Mouse (Mus musculus): ENCODE data around the gene Cope. TPM values are rescaled to one million over a fixed set of nuclear protein-coding genes. Genes with fewer than 3 reads are reported as not detected.

The Cope gene
- polyA plus RNA-seq, 1 experiment from 2014 or later: 275 TPM

GRCm38 (mm10) chr8:70338931-70339330 is 36.6 kb downstream of the Cope start:
- ATAC-seq (ENCODE audit: low FRiP score): no peak
- H3K9me3 ChIP-seq: no peaks in the 10 kb centered on the region
- 0 out of 2 replicates have a peak, but pooled peaks cover 2% of the 10 kb centered on the region for H3K4me1 ChIP-seq (replicated peaks)
- WGBS: 93% methylated on average over 7 of the region's 7 CpGs
- peaks cover 98% of the 10 kb centered on the region for H3K36me3 ChIP-seq
- no peaks in the 10 kb centered on the region for H3K27me3 ChIP-seq
- H3K4me2 ChIP-seq: no peak overlapping the region
- H3K4me3 ChIP-seq: no peak overlapping the region
- no peak overlapping the region for H3K27ac ChIP-seq
- H3K9ac ChIP-seq: no peak overlapping the region

- Histone ChIP-seq H3K4me2 (no peak overlapping the region), H3K9ac (no peak overlapping the region), H3K27me3 (no peaks in the 10 kb centered on the region), H3K4me1 (replicated peaks) (peaks cover 7% of the 10 kb centered on the region; the same call in 1 of the 2 replicates), H3K9me3 (no peaks in the 10 kb centered on the region), H3K36me3 (peaks cover 84% of the 10 kb centered on the region), H3K27ac (no peak overlapping the region), H3K4me3 (no peak overlapping the region)
- ATAC-seq (ENCODE audit: low FRiP score): no peak
- 92% methylated on average over 7 of the region's 7 CpGs for WGBS
Observed at GRCm38 (mm10) chr8:70340659-70341058, 38.3 kb downstream of the Cope start.

- H3K36me3 ChIP-seq: peaks cover 78% of the 10 kb centered on the region
Observed at GRCm38 (mm10) chr8:70342007-70342406, 39.7 kb downstream of the Cope start.

GRCm38 (mm10) chr8:70343076-70343475 is 40.8 kb downstream of the Cope start:
- H3K9me3 ChIP-seq: no peaks in the 10 kb centered on the region
- no peak overlapping the region for H3K9ac ChIP-seq
- H3K4me3 ChIP-seq: no peak overlapping the region
- H3K27ac ChIP-seq: no peak overlapping the region
- 81% methylated on average over 7 of the region's 7 CpGs for WGBS
- H3K4me2 ChIP-seq: no peak overlapping the region
- no peak for ATAC-seq (ENCODE audit: low FRiP score)
- H3K27me3 ChIP-seq: no peaks in the 10 kb centered on the region
- peaks cover 68% of the 10 kb centered on the region for H3K36me3 ChIP-seq
- H3K4me1 ChIP-seq (replicated peaks): peaks cover 16% of the 10 kb centered on the region

More at GRCm38 (mm10) chr8:70342007-70342406, 39.7 kb downstream of the Cope start:
- no peak overlapping the region for H3K4me2 ChIP-seq
- no peak for ATAC-seq (ENCODE audit: low FRiP score)
- no peak overlapping the region for H3K9ac ChIP-seq
- H3K4me1 ChIP-seq (replicated peaks): peaks cover 10% of the 10 kb centered on the region; the same call in 1 of the 2 replicates
- 94% methylated on average over 14 of the region's 14 CpGs for WGBS
- H3K9me3 ChIP-seq: no peaks in the 10 kb centered on the region
- no peak overlapping the region for H3K27ac ChIP-seq
- H3K27me3 ChIP-seq: no peaks in the 10 kb centered on the region
- no peak overlapping the region for H3K4me3 ChIP-seq

GRCm38 (mm10) chr8:70343696-70344095 is 41.4 kb downstream of the Cope start:
- no peak overlapping the region for H3K9ac ChIP-seq
- ATAC-seq (ENCODE audit: low FRiP score): 0 out of 2 replicates have a peak, but pooled peaks have one; percentile 46

GRCm38 (mm10) chr8:70344279-70344678 is 42.0 kb downstream of the Cope start:
- Histone ChIP-seq H3K27me3 (no peaks in the 10 kb centered on the region), H3K9ac (peak overlapping the region; percentile 39), H3K4me2 (no peak overlapping the region), H3K9me3 (no peaks in the 10 kb centered on the region), H3K4me3 (no peak overlapping the region), H3K27ac (no peak overlapping the region), H3K36me3 (peaks cover 66% of the 10 kb centered on the region), H3K4me1 (replicated peaks) (peaks cover 28% of the 10 kb centered on the region)
- no peak for ATAC-seq (ENCODE audit: low FRiP score)
- 98% methylated on average over 2 of the region's 2 CpGs for WGBS

More at GRCm38 (mm10) chr8:70343696-70344095, 41.4 kb downstream of the Cope start:
- peaks cover 23% of the 10 kb centered on the region for H3K4me1 ChIP-seq (replicated peaks)
- no peak overlapping the region for H3K4me2 ChIP-seq
- H3K27ac ChIP-seq: no peak overlapping the region
- no peaks in the 10 kb centered on the region for H3K9me3 ChIP-seq
- H3K4me3 ChIP-seq: no peak overlapping the region
- 54% methylated on average over 6 of the region's 6 CpGs for WGBS
- H3K36me3 ChIP-seq: peaks cover 66% of the 10 kb centered on the region
- H3K27me3 ChIP-seq: no peaks in the 10 kb centered on the region

- Histone ChIP-seq H3K9me3 (no peaks in the 10 kb centered on the region), H3K4me2 (no peak overlapping the region), H3K9ac (0 out of 2 replicates have a peak overlapping the region, but pooled peaks have one; percentile 49), H3K4me1 (replicated peaks) (peaks cover 60% of the 10 kb centered on the region), H3K27me3 (no peaks in the 10 kb centered on the region), H3K36me3 (peaks cover 39% of the 10 kb centered on the region), H3K4me3 (no peak overlapping the region), H3K27ac (no peak overlapping the region)
- ATAC-seq (ENCODE audit: low FRiP score): no peak
- WGBS: 95% methylated on average over 4 of the region's 4 CpGs
Observed at GRCm38 (mm10) chr8:70347443-70347842, 45.1 kb downstream of the Cope start.

GRCm38 (mm10) chr8:70347860-70348420 is 45.6 kb downstream of the Cope start:
- no peak overlapping the region for H3K4me2 ChIP-seq
- 74% methylated on average over 1 of the region's 1 CpGs for WGBS
- H3K4me3 ChIP-seq: no peak overlapping the region
- H3K27ac ChIP-seq: no peak overlapping the region
- peaks cover 58% of the 10 kb centered on the region for H3K4me1 ChIP-seq (replicated peaks)
- no peaks in the 10 kb centered on the region for H3K27me3 ChIP-seq
- H3K9ac ChIP-seq: peak overlapping the region; percentile 49; the same call in 1 of the 2 replicates
- peaks cover 34% of the 10 kb centered on the region for H3K36me3 ChIP-seq
- no peaks in the 10 kb centered on the region for H3K9me3 ChIP-seq
- no peak for ATAC-seq (ENCODE audit: low FRiP score)

- Histone ChIP-seq H3K4me2 (peak overlapping the region; percentile 100), H3K4me3 (peak overlapping the region; percentile 100), H3K4me1 (replicated peaks) (peaks cover 58% of the 10 kb centered on the region), H3K9ac (peak overlapping the region; percentile 100), H3K27me3 (no peaks in the 10 kb centered on the region), H3K9me3 (no peaks in the 10 kb centered on the region), H3K36me3 (peaks cover 18% of the 10 kb centered on the region), H3K27ac (no peak overlapping the region)
- no peak for ATAC-seq (ENCODE audit: low FRiP score)
- 63% methylated on average over 15 of the region's 15 CpGs for WGBS
Observed at GRCm38 (mm10) chr8:70351035-70351999, 49.0 kb downstream of the Cope start.

- peaks cover 15% of the 10 kb centered on the region for H3K36me3 ChIP-seq
- H3K9me3 ChIP-seq: no peaks in the 10 kb centered on the region
- peak overlapping the region; percentile 100 for H3K4me3 ChIP-seq
- peak overlapping the region; percentile 100 for H3K4me2 ChIP-seq
- H3K27me3 ChIP-seq: 0 out of 2 replicates have a peak, but pooled peaks cover 4% of the 10 kb centered on the region
- H3K9ac ChIP-seq: peak overlapping the region; percentile 100
- 35% methylated on average over 3 of the region's 3 CpGs for WGBS
- no peak for ATAC-seq (ENCODE audit: low FRiP score)
- H3K27ac ChIP-seq: no peak overlapping the region
- H3K4me1 ChIP-seq (replicated peaks): peaks cover 58% of the 10 kb centered on the region
Observed at GRCm38 (mm10) chr8:70352000-70352384, 49.7 kb downstream of the Cope start.

GRCm38 (mm10) chr8:70352657-70353151 is 50.4 kb downstream of the Cope start:
- 0% methylated on average over 53 of the region's 64 CpGs for WGBS
- H3K36me3 ChIP-seq: peaks cover 15% of the 10 kb centered on the region
- no peaks in the 10 kb centered on the region for H3K9me3 ChIP-seq
- H3K4me1 ChIP-seq (replicated peaks): peaks cover 56% of the 10 kb centered on the region
- 0 out of 2 replicates have a peak, but pooled peaks cover 4% of the 10 kb centered on the region for H3K27me3 ChIP-seq
- H3K4me2 ChIP-seq: peak overlapping the region; percentile 100
- peak overlapping the region; percentile 100 for H3K4me3 ChIP-seq
- peak overlapping the region; percentile 100 for H3K9ac ChIP-seq
- H3K27ac ChIP-seq: peak overlapping the region; percentile 92
- ATAC-seq (ENCODE audit: low FRiP score): peak; percentile 44

- peak within 1 kb of the TSS; percentile 92 for H3K27ac ChIP-seq
- peak within 1 kb of the TSS; percentile 100 for H3K4me3 ChIP-seq
- peak within 1 kb of the TSS; percentile 100 for H3K9ac ChIP-seq
- H3K4me1 ChIP-seq (replicated peaks): peaks cover 50% of the 10 kb centered on the region
- H3K4me2 ChIP-seq: peak within 1 kb of the TSS; percentile 100
- 0 out of 2 replicates have a peak, but pooled peaks cover 4% of the 10 kb centered on the region for H3K27me3 ChIP-seq
- H3K9me3 ChIP-seq: no peaks in the 10 kb centered on the region
- H3K36me3 ChIP-seq: peaks cover 14% of the 10 kb centered on the region
- ATAC-seq (ENCODE audit: low FRiP score): peak; percentile 88
- WGBS: under 1% methylated on average over 54 of the region's 69 CpGs
Observed at GRCm38 (mm10) chr8:70353194-70353817, 51.0 kb downstream of the Cope start, which contains the start of gene Upf1. Gene Upf1, minus strand, starts transcription at chr8:70353278.
